Mouse (Mus musculus) CD4-positive helper T cell, adult 2 months (primary cell): ENCODE data around the gene Atp1a2.
A peak's percentile ranks its signal among the peaks of the same experiment; 100 is the strongest.

Experiments
- DNase-seq: peaks from one replicate; pipeline ENCODE4 v3.0.0-alpha.2; 2012; ENCODE audit warnings: low read depth, missing footprints, low spot score

Gene Atp1a2

GRCm38 (mm10) chr1:172305153-172305552 lies 7.3 kb upstream of the Atp1a2 start:
- no peak for DNase-seq

- DNase-seq, result no peak
Measured at GRCm38 (mm10) chr1:172304443-172304842, 6.6 kb upstream of the Atp1a2 start.

GRCm38 (mm10) chr1:172302851-172303250 lies 5.0 kb upstream of the Atp1a2 start:
- DNase-seq, result no peak

- DNase-seq, result no peak
Measured at GRCm38 (mm10) chr1:172302311-172302710, 4.4 kb upstream of the Atp1a2 start.

DNA sequence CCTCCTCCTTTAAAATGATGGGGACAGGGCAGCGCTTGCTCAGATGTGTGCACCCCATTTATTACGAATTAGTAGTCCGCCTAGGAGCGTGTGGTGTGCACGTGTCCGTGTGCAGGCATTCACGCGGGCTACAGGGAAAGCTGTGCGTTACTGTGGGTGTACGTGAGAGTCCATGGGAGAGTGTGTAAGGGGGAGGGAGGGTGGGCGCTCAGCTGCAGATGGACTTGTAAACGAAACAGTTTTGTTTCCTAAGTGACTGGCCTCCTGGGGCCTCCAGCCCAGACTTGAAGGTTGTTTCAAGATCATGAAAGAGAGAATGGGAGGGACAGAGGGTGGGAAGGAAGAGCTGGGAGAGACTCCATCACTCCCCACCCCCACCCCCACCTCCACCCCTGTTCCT lies 3.3 kb upstream of the Atp1a2 start:
- DNase-seq, result no peak

DNA sequence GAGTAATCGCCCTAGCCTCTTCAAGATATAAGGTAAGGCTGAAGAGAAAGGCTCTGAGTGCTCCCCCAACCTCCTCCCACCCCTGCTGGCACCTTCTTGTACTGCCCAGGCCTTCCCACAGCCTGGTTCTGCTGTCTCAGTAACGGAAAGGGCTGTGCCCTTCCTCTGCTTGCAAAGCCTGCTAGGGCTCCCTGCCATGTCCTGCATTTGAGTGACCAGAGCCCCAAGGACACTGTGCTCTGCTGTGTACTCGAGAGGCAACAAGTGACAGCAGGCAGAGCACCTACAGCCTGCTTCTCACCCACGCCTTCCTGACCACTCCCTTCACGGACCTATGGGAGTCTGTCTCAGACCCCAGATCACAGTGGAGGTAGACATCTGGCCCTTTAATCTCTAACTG lies 2.4 kb upstream of the Atp1a2 start:
- no peak for DNase-seq

DNA sequence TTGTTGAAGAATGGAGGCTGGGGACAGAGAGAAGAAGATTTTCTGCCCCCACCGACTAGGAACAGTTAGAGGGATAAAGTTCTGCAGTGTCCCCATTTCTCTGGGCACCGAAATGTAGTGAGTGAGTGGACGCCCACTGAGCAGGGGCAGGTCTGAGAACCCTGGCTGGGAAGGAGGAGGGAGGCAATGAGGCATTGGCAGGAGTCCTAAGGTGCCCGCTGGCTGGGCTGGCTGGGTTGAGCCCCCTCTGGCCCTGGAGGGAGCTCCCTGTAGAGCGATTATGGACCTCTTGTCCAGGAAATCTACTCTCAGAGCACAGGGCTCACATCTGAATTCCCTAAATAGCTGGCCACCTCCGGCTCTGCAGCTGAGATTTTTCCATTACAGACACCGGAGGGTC lies 1.7 kb upstream of the Atp1a2 start:
- no peak for DNase-seq

DNA sequence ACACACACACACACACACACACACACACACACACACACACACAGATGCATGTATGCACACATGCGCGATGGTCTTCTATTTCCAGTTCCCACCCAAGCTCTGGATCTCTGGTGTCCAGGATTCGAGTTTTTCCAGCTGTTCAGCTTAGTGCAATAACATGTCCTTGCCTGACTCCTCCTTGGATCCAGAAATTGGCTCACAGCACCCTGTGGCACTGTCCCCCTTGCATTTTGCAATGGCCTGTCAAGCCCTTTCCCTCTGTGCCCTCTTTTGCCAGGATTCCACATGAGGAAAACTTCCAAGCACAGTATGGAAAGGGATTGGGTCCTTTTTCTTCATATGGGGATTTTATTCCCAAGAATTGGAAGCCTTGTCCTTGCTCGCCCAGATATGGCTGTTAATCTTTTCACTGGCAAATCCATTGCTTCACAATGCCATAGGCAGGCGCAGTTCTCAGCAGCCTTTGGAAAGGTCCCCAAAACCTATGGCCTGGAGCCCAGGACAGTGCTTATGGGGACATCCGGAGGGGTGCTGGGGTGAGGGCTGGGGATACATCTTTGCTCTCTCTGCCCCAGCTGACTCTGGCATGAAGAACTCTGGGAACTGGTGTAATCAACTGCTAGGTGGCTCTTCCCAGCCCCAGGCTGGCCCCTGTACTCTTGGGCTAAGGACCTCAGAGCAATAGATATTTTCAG lies 901 bp downstream of the Atp1a2 start:
- DNase-seq, result no peak

- no peak for DNase-seq
Measured at GRCm38 (mm10) chr1:172295751-172296197, 2.1 kb downstream of the Atp1a2 start.

GRCm38 (mm10) chr1:172293449-172293848 lies 4.4 kb downstream of the Atp1a2 start:
- no peak for DNase-seq

DNA sequence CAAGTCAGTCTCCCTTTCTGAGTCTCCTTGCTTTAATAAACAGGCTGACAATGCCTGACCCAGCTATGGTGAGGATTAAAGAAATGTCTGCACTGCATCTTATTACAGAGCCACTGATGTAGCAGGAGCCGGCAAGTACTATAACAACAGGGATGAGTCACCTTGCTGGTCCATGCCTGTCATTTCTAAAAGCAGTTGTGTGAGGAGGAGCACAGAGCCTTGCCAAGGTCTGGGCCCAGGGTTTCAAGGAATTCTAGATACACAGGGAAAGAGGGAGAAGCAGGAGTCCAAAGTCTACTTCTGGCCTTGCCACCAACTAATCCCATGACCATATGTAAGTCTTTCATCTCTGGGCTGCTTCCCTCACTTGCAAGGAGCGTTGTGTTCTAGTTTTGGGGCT lies 5.0 kb downstream of the Atp1a2 start:
- no peak for DNase-seq

DNA sequence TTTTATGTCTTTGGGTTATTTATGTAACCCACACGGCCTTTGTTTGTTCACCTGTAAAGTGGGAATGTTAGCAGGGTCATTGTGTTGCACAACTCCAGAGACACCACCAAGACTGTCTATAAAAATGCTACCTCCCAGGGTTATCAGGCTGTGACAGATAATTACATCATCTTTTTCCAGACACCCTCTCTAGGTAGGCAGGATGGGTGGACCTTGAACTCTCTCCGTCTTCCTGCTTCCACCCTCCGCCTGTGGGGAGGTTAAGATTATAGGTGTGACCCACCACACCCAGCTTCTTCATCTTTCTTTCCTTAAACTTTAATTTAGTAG lies 8.3 kb downstream of the Atp1a2 start:
- DNase-seq, result no peak

DNA sequence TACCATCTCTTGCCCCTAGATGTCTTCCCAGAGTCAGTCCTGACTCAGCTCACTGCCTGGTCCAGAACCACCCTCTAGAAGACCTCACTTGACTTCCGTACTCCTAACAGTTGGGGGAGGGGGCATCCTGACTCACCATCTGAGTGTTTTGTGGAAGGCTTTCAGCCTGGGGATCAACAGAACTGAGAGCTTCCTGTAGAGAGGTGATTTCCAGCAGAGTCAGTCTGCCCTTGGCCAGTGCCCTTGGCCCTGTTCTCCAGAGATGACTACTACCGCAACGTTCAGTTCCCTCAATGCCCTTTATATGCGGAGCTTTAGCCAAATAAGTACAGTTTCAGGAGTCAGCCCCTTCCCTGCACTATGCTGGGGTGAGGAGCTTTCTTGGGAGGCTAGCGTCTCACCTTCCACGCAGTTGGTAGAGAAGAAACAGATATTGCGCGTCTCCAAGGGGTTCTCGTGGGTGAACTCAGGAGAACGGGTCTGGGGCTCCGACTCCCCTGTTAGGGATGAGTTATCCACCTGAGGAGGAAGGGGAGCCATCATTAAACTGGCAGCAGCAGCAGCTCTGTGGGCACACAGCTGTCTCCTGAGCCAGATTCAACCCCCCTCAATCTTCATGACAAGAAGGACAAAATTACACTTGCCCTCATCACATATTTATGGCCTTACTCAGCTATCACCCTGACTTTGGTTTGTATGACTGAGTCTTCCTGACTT lies 8.8 kb downstream of the Atp1a2 start:
- no peak for DNase-seq

DNA sequence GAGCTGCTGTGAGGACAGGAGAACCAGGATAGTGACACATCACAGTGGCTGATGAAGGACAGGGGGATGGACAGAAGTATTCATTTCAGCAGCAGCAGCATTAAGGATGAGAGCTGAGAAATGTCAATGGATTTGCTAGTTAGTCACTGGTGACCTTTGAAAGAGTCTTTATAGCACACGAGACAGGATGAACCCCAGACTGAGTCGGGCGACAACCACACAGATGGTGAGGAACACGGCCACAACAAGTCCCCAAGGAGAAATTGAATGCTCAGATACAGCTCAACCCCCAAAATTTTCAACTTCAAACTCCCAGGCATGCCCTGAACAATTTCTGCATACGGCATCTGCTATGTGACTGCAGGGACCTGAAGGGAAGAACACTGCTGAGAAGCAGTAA lies 11.1 kb downstream of the Atp1a2 start:
- no peak for DNase-seq

DNA sequence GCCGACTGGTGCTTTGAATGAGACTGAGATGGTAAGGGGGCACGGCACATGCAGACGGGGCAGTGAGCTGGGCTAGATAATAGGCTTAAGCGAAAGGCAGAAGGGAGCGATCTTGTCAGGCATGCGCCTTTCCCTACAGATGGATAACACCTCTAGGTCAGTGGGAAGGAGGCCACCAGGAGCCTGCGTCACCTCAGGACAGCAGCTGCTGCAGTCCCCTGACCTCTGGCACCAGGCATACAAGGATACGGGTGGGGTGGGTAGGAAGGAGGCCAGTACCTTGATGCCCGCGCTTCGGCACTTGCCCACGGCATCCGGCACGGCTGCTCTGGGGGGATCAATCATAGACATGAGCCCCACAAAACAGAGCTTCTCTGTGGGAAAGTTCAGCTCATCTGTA lies 13.6 kb downstream of the Atp1a2 start:
- DNase-seq, result no peak

DNA sequence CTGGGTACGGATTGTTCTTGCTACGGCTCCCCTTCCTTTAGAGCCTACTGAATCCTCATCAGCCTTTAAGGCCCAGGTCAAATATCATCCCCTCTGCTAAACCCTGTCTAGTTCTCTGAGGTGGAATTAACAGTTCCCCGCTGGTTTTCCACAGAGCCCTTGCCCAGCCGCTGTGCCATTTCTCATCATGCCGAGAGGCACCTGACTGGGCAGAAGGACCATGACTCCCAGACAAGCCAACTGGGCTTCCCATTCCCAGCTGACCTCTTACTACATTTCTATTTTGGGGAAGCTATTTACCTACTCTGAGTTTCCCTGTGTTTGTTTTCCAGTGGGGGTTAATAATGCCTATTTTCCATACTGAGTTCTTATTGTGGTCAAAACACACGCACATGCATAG lies 14.8 kb downstream of the Atp1a2 start:
- DNase-seq, result no peak

- DNase-seq, result no peak
Measured at GRCm38 (mm10) chr1:172281522-172282254, 16.2 kb downstream of the Atp1a2 start.

- no peak for DNase-seq
Measured at GRCm38 (mm10) chr1:172279768-172280509, 17.9 kb downstream of the Atp1a2 start.

- no peak for DNase-seq
Measured at GRCm38 (mm10) chr1:172278328-172278727, 19.5 kb downstream of the Atp1a2 start.

DNA sequence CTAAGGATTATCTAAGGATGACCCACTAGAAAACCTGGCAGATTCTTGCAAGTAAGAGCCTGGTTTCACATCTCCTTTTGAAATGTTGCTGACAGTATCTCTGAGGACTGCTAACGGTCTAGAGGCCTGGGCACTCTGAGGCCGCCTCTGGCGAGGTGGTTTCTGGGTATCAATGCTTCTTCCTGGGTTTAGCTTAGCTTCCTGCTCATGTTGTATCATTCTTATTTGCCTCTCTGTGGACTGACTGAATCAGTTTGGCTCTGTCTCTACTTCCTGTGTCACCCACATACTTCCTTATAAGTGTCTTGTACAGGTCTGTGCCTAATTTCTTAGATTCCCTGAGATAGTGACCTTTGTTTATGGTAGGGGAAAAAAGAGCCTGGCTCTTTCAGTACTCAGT lies 20.7 kb downstream of the Atp1a2 start:
- DNase-seq, result peak; percentile 68

- no peak for DNase-seq
Measured at GRCm38 (mm10) chr1:172274547-172274946, 23.3 kb downstream of the Atp1a2 start.

- no peak for DNase-seq
Measured at GRCm38 (mm10) chr1:172274116-172274515, 23.7 kb downstream of the Atp1a2 start.
